Mouse (Mus musculus) kidney, postnatal 36 days (tissue): ENCODE results near the gene Xpnpep2.

Experiments used
- DNase-seq, 2 experiments: peaks; one replicate each; pipeline ENCODE4 v3.0.0; 2021 to 2022; ENCODE audit warnings: mixed read lengths in 2 of 2

The Xpnpep2 gene

DNA sequence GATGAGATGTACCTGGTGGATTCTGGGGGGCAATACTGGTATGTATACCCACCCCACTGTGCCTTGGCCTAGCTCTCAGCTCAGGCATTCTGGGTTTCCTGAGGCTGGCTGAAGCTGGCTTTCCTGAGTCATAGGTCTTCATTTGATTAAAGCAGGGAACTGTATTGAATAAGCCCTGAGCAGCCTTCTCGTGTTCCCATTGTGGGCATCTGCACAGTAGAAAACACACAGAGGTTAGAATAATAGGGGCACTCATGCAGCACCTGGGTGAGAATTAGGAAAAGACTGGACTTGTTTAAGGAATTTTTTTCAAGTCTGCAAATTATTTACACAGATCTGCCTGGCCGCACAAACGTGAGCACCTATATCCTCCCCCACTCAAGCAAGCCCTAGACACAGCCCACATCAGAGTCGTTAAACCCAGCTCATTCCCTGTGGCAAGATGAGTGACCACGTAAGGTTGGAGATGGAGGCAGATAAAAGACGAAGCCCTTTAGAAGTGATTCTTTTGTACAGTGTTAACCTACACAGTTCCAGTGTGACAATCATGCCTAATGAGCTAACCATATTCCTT, 18.5 kb downstream of the Xpnpep2 start:
- no peak for DNase-seq

DNA sequence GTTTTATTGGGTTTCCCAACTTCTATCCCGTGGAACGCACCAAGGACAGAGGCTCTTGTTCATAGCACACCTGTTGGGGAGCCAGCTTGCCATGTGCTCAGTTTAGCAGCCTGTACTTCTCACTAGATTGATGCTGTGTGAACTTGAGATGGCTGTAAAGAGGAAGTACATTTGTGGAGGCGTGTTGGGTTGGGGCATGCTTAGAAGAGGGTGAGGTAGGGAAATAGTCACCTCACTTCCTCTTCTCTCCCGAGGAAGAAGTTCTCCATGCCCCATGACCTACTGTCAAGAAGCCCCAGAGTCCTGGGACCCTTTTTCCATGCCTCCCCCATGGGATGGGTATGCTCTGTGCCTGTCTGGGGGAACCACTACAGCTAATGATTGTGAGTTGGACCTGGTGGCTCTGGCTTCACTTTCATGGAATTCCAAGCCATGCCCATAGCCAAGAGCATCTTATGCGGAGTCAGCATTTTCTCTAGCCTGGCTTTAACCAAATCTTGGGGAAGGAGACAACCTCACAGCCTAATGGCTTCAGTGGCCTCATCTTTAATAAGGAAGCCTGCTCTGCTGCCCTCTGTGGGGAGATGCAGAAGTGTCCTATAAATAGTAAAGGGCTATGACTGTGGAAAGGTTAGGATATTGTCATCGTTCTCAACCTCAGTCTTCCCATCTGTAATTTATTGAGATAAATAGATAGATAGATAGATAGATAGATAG, 19.1 kb downstream of the Xpnpep2 start:
- peak in 1 of 2 experiments; percentile 14 for DNase-seq

DNA sequence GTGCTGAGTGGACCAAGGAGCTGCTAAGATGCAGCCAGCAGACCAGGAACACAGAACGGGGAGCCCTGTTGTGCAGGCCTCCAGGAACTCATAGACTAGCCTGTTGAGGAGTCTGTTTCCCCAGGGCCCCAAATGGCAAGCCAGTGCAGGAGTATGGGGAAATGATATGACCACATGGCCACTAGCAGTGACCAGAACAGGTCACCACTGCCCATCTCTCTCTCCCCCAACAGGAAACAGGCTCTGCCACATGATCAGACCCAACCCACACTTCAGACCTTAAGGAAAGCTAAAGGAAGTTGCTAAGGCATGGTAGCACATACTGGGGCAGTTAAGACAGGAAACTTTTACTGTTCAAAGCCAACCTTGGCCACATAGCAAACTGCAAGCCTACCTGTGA, 20.6 kb downstream of the Xpnpep2 start:
- no peak for DNase-seq

DNA sequence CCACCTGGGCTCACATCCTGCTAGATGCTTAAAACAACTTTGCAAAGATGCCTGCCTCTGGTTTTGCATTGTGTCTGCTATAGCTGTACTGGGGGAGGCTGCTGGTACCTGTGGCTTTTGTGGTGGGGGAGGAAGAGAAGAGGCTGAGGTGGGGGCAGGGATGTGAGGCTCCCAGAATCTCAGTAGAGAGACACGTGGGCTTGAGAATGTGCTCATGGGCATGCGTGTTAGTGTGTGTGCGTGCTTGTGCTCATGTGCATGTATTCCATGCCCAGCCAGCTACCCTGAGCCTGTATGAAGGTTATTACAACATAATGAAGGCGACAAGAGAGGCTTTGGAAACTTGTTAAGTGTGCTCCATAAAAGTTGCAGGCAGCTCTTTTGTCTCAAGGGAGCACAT, 28.4 kb downstream of the Xpnpep2 start:
- no peak for DNase-seq

DNA sequence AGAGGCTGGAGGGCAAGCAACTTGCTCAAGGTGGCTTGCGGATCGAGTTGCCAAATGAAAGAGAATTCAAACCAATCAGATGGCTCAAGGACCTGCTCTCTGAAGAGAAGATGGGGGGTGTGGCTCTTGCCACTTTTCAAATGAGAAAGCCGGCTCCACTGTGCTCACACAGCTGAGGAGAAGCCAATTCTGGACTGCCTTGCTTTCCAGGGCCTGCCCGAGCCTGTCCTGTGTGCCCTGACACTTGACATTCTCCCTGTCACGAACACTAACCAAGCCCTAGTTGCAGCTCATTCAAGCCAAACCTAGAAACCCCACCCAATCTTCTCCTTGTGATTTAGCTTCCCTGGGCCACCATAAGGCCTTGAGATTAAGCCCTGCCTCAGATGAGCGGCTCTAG, 29.5 kb downstream of the Xpnpep2 start:
- DNase-seq = no peak

DNA sequence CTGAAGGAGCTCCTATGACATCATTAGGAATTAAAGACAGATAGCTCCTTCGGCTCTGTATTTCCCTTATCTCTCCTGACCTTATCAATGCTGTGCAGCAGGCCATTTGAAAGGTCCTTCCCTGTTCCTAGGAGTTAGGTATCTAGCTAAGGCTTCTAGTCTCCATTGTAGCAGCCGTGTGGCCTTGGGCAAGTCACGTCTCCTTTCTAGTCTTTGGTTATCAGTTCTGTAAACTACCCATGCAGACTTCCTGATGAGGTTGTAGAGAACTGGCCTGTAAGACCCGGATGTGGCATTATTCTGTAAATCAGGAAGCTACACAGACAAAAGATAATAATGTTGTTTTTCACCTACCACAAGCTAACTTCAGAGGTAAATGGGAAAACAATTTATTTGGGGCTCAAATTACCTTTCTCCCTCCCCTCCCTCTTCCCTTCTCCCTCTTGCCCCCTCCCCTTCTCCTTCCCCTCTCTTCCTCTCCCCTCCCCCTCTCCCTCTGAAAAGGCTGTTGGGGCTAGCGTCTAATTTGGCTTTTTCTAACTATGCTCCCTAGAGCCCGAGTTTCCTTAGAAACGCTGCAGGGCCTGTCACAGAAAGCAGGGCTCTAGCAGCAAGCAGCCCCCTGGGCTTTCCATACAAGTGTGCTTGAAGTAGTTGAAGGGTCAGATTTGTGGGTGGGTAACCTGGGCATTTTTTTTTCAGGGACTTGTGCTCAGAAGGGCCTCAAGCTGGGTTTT, 30.2 kb downstream of the Xpnpep2 start:
- DNase-seq = no peak

DNA sequence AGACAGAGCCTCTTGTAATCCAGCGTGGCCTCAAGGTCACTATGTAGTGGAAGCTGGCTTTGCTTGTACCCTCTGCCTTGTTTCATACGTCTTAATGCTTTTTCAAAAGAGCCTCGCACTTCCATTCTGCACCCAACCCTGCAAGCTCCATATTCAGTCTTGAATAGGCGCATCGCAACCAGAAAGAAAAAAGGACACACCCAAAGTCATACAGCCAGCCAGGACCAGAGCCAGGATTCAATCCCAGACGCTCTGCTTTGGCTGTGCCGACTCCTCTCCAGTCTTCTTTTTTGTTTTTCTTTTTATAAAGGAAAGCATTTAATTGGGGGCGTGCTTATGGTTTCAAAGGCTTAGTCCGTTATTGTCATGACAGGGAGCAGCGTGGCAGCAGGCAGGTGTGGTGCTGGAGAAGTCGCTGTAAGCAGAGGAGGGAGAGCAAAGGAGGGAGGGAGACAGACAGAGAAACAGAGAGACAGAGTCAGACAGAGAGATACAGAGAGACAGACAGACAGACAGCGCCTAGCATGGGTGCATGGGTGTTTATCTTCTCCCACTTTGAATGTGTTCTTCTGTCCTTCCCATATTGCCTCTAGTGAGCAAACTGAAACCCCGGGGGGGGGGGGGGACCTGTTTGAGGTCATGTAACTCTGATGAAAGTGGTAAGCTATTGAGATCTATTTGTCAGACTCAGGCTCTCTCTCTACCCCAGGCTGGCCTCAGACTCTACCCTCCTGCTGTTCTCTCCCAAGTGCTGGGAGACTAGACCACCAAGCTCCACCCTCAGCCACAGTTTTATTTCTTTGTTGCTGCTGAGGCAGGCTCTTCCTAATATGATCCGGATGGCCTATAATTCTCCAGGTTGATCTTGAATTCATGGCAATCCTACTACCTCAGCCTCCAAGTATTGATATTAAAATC, 31.1 kb downstream of the Xpnpep2 start:
- no peak for DNase-seq

DNA sequence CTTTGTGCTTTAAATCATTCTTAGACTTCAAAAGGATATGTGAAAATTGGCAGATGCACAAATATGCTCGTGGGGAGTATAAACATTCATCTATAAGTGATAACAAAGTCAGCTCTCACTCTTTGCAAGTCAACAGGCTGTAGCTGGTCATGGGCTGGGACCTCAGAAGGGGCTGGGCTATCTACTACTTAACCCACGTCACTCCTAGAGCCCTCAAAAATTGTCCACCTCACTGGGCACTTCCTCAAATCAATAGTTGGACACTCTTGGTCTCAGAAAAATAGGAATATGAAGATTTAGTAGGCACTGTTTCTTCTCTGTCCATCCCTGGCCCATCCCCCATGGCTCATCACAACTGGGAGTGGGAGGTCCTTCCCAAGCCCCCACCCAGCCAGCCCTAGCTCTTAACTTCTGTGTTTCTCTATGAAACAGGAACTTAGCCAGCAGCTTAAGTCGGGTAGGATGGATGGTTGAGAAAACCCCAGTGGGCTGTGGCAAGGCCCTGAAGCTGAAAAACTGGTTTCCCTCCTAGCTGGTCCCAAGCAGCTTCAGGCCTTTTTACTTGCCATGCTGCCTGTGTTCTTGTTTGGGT, 31.9 kb downstream of the Xpnpep2 start:
- no peak for DNase-seq

DNA sequence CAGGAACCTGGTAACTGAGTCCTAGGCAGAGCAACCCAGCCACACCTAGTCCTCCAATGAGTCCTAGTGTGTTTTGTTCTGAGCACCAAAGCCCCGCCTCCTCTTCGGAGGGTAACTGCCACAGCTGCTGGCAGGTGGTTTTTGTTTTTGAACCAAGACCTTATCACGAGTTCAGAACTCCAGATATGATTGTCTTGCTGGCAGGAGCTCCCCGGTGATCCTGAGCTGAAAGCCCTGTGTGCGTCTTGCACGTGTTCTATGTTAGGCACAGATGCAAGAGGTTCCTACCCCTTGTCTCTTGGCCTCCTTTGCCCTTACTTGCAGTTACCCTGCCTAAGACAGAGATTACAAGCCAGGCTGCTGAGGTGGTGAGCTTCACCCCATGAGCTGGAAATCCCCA, 33.0 kb downstream of the Xpnpep2 start:
- DNase-seq = no peak

DNA sequence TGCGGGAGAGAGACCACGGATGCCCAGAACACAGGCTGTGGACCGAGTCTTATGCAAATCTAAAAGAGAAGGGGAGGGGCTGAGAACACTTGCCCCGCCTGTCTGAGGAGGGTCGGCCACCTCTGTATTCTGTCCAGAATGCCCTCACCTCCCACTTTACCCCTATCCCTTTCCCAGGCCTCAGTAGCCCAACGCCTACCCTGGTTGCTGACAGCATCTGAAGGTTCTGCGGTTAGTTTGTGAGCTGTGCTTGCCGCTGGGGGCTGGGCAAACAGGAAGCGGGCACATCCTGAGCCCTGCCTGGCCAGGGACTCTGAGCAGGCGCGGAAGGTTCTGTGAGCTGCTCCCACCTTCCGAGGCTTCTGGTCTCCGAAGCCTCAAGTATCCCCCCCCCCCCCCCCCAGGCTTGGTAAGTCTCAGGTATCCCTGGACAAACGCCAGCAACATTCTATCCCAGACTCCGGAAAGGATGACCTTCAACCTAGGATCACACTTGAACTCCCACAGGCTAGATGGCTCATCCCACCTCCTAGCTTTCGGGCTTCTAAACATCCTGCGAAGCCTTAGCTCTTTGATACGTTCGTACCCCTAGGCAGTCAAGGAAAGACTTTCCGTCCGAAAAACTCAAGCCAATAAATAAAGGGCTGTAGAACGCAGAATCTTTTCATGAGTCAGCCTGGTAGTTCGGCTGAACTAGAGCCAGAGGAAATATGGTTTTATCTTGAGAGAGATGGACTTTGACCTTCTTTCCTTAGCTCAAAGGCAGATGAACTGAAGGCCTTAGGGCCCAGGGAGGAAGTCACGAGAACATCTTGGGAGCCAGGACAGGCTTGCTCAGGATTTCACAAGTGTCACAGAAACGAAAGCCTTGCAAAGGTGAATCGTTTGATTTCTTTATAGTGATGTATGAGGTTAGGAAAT, 35.1 kb downstream of the Xpnpep2 start:
- DNase-seq = peak in 1 of 2 experiments; percentile 53

DNA sequence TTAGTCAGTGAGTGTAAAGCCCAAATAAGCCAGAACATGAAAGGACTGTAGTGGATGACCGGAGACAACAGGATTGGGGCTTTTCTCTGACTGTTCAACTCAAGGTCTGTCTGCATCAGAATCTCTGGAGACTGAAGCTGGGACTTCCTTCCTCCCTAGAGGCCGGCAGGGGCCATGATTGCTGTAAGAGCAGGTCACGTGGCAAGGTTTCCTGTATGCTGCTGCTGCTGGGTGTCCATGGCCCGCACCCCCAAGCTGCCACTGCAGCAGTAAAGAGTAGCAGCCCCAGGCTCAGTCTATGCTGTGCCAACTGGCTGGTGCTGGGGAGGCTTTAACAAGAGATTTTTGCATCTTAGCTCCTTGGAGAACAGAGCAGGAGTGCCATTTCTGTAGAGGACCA, 37.7 kb downstream of the Xpnpep2 start, which contains the start of gene Sash3:
TSS of gene Sash3 (plus strand) at position 175 of the 400 bp plus-strand sequence.
- DNase-seq = no peak

DNA sequence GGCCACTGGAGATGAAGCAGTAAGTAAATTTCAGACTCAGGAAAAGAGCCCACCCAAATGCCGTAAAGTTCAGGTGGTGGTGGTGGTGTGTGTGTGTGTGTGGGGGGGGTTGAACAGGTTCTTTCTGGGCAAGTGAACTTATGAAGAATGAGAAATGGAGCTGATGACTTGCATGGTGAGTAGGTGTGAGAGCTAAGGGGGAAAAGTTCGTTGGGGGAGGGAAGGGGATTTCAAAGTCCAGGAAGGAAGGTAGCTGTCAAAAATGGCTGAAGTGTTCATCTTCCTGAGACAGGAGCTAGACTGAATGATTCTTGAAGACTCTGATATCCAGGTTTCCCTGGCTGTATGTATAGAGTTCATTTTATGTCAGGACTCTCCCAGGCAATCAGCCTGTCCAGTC, 38.7 kb downstream of the Xpnpep2 start:
- no peak for DNase-seq

DNA sequence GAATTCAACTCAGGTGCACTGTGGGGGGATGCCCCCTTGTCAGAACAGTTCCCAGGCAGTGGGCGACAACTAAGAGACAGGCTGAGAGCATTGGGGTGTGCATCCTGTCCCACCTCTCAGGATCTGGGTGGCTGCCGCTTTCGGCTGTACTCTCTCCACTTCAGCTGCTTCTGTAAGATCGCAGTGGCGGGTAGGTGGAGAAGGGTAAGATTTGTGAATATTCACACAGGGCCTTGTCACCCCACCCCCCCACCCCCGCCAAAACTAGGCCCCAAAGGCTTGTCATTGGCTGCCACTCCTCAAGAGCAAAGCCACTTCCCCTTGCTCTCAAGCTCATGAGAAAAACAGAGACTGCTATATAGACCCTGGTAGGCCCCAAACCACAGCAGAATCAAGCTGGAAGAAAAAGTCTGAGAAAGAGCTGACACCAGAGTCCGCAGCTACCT, 39.2 kb downstream of the Xpnpep2 start:
- DNase-seq = no peak

DNA sequence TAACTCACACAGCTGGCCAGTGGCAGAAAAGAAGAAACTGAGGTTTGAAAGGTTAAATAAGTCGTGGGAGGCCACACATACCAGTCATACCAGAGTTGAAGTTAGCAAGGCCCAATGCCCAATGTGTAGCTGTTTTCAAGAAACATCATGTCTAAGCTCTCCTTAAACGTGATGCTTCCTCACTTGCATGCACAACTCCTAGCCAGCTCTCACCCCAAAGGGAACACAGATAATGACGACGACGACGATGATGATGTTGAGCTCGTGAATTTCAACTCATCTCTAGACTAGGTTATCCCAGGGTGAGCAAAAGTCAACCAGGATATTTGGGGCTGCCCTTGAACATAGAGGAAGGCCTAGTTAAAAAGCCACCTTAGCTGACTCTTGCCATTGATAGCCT, 43.6 kb downstream of the Xpnpep2 start:
- DNase-seq = no peak

DNA sequence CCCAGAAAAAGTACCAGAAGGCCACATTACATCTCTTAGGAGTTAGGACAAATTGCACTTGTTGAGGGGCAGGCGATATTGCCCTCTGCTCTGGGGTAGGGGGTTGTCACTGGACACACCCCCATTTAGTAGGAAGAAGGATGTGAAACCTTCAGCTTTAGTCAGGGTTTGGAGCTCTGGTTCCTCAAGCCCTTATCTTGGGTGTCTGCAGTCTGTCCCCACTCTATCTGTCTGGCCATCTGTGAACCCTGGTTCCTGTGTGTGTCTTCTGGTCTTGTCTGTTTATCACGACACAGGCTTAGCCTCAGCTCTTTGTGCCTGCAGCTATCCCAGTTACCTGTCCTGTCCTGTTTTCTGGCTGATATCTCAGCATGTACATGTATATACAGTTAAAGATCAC, 44.9 kb downstream of the Xpnpep2 start:
- DNase-seq = no peak

DNA sequence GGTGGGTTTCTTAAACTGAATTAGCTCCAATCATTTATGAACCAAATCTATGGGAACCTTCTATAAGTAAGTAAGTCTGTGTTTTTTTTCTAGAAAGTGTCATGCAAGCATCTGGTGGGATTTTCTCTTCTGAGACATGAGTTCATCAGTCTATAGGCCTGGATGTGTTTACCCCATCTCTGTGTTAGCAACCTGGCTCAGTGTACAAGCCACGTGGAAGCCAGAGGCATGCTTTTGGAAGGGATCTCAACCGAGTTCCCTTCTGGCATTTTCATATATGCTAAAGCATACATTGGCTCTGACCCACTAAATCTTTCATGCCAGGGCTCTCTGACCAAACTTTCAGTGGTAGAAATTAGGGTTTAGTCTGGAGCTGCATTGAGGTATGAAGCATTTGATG, 45.4 kb downstream of the Xpnpep2 start:
- DNase-seq = no peak

DNA sequence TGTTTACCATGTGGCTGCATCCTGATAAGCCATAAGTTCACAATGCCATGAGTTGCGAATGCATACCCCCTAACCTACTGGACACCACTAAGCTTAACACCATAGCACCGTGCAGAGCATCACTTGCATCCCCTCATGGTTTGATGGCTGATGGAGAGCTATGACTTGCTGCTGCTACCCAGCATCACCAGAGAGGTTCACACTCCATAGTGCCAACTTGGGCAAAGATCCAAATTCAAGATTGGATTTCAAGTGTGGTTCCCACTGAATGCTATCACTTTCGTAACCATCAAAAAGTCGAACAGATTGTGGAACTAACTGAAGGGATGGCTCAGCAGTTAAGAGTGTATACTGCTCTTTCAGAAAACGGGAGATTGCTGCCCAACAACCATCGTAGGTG, 47.0 kb downstream of the Xpnpep2 start:
- DNase-seq = no peak

DNA sequence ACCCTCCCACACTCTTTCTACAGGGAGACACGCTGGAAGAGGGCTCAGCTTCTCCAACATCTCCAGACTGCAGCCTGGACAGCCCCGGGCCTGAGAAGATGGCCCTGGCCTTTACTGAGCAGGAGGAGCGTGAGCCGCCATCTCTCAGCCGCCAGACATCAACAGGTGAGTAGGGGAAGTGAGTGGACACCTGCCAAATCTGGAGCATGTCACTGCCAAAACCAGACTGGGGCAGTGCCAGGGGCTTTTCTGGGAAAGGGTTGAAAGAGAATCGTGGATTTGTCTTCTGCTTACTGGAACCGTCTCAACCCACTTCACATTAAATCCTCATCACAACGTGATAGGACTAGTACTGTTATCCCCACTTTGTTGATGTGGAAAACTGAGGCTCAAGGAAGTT, 48.9 kb downstream of the Xpnpep2 start:
- no peak for DNase-seq

DNA sequence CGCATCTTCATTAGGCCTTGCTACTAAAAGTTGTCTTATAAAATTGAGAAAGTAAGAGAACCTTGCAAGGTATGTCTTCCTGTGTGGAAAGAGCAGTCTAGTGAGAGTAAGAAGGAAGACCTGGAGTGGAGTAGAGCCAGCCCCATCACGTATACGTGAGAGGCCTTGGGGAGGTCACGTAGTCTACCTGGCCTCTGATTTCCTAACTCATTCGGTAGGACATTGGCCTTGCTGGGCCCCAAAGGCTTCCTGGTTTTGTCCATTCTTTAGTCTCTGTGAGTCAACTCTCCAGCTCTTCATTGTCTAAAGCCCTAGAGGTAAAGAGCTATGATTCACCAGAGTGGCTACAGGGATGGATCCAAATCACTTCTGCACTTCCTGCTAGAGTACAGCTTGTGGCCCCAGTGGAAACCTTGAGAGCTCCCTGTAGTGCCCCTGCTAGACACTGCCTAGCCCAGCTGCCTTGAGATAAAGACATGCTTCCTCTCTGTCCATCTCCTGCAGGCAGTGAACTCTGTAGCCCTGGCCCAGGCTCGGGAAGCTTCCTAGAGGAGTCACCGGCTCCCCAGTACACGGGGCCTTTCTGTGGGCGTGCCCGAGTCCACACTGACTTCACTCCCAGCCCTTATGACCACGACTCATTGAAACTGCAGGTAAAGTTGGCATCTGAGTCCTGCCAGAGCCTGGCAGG, 49.8 kb downstream of the Xpnpep2 start:
- DNase-seq = no peak

DNA sequence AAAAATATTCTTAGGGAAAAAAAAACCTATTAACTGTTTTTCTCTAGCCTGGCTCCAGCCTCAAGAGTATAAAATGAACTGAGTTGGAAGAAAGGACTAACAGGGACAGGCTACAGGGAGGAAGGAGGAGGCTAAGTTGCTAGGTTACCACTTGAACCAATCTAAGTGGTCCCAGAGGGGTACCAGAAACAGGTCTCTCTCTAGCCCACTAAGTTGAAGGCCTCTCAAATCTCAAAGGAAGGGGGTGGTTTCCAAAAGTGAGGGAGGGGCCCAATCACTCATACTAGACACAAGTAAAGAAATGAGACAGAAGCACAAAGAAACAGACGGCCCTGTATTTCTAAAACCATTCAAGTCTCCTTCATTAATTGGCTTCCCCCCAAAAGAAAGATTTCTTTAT, 61.4 kb downstream of the Xpnpep2 start:
- no peak for DNase-seq

DNA sequence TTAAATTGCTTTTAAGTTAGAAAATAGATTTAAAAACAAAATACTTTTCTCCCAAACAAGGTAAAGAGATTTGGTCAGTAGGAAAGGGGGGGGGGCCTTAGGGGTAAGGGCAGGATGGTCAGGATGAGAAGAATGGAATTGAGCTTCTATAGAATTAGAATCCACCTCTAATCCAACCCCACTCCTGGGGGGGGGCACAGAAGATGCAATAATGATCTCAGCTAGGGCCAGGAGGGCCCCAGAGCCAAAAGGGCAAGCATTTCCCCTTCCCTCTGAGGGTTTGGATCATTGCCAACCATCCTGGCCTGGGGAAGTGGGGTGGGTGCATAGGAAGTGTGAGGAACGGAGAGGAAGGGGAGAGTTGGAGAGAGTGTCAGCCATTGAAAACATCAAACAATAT, 61.8 kb downstream of the Xpnpep2 start:
- DNase-seq = no peak
